Mouse (Mus musculus) liver, embryonic 13.5 days (tissue): ENCODE measurements around the gene Tmem231. TPM values are rescaled to one million over a fixed set of nuclear protein-coding genes. Genes with fewer than 3 reads are reported as not detected.

Source experiments
- ATAC-seq: fragments of 200-750 bp; cut with Nextera tagmentation; 2 replicates; pipeline ENCODE4 v1.8.0; 2017; ENCODE audit warnings: low read depth, mild to moderate bottlenecking, moderate number of reproducible peaks, moderate library complexity
- DNase-seq: peaks from one replicate; pipeline ENCODE4 v3.0.0; 2022
- H3K27ac ChIP-seq: fragments of 300-500 bp; sonication (generic); 2 replicates; pipeline ENCODE4 v1.5.1; 2015; ENCODE audit warnings: moderate library complexity, mild to moderate bottlenecking, inconsistent platforms
- H3K27me3 ChIP-seq: fragments of 300-500 bp; sonication (generic); 2 replicates; pipeline ENCODE4 v1.6.1; 2015; ENCODE audit warnings: mild to moderate bottlenecking, inconsistent platforms
- H3K36me3 ChIP-seq: fragments of 300-500 bp; sonication (generic); 2 replicates; pipeline ENCODE4 v1.6.1; 2015; ENCODE audit warnings: mild to moderate bottlenecking, inconsistent platforms
- H3K4me1 ChIP-seq: fragments of 300-500 bp; sonication (generic); replicated peaks from 2 replicates; pipeline ENCODE4 v1.6.1; 2015; ENCODE audit warnings: inconsistent platforms
- H3K4me2 ChIP-seq: fragments of 300-500 bp; sonication (generic); 2 replicates; pipeline ENCODE4 v1.6.1; 2015; ENCODE audit warnings: inconsistent platforms, mild to moderate bottlenecking, moderate library complexity
- H3K4me3 ChIP-seq: fragments of 300-500 bp; sonication (generic); replicated peaks from 2 replicates; pipeline ENCODE4 v1.5.1; 2015; ENCODE audit warnings: mild to moderate bottlenecking, inconsistent platforms
- H3K9ac ChIP-seq: fragments of 300-500 bp; sonication (generic); 2 replicates; pipeline ENCODE4 v1.6.1; 2015; ENCODE audit warnings: mild to moderate bottlenecking, inconsistent platforms
- H3K9me3 ChIP-seq: fragments of 300-500 bp; sonication (generic); replicated peaks from 2 replicates; pipeline ENCODE4 v1.6.1; 2016; ENCODE audit warnings: inconsistent platforms
- WGBS: fragments of 180-500 bp; shearing (Covaris S2); methylation state at CpG from one replicate; pipeline ENCODE4 v1.1.7; 2015; ENCODE audit not compliant: insufficient replicate concordance; 5-methylcytosine and 5-hydroxymethylcytosine counted together
- polyA plus RNA-seq: library from polyadenylated mRNA; unstranded; fragments of >200 nt; fragmentation: Nextera tagmentation; extraction: Ambion mirVana; gene quantifications from 2 replicates; pipeline ENCODE4 v1.2.1, GENCODE M21; 2015

Gene Tmem231
- polyA plus RNA-seq, 1 experiment from 2014 or later = 2.1 TPM

GRCm38 (mm10) chr8:111963546-111963945 is 29.9 kb upstream of the Tmem231 start:
- Histone ChIP-seq H3K27me3 (no peaks in the 10 kb centered on the region), H3K9ac (no peak overlapping the region), H3K27ac (no peak overlapping the region), H3K36me3 (no peaks in the 10 kb centered on the region), H3K4me3 (no peak overlapping the region), H3K9me3 (no peaks in the 10 kb centered on the region), H3K4me2 (no peak overlapping the region), H3K4me1 (peaks cover 10% of the 10 kb centered on the region)
- 87% methylated on average over 4 of the region's 4 CpGs for WGBS
- ATAC-seq = no peak
- no peak for DNase-seq

- WGBS = 74% methylated on average over 10 of the region's 10 CpGs
- ATAC-seq (no peak), DNase-seq (no peak)
- Histone ChIP-seq H3K4me2 (no peak overlapping the region), H3K4me3 (no peak overlapping the region), H3K9me3 (no peaks in the 10 kb centered on the region), H3K4me1 (peaks cover 10% of the 10 kb centered on the region), H3K27ac (no peak overlapping the region), H3K36me3 (no peaks in the 10 kb centered on the region), H3K9ac (no peak overlapping the region), H3K27me3 (no peaks in the 10 kb centered on the region)
These were observed 29.4 kb upstream of the Tmem231 start for GRCm38 (mm10) chr8:111963091-111963490.

DNA sequence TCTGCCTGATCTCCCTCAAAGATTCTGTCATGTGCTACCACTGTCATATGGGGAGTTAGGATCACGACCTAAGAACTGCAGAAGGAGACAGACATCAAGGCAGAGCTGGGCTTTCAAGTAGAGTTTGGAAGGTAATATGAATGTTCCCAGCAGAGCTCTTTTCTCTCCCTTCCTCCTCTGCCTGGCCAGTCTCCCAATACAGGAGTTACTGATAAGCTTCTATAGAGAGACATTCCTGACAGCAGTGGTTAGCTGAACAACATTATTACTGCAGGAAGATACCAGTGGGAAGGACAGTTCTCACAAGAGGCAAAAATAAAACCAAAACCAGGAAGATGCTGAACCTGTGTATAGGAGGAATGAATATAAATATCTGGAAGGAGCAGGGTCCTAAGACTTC is 28.9 kb upstream of the Tmem231 start:
- WGBS = 71% methylated on average over 1 of the region's 1 CpGs

GRCm38 (mm10) chr8:111961330-111961729 is 27.6 kb upstream of the Tmem231 start:
- H3K4me3 ChIP-seq = no peak overlapping the region
- peaks cover 14% of the 10 kb centered on the region for H3K36me3 ChIP-seq
- no peaks in the 10 kb centered on the region for H3K27me3 ChIP-seq
- DNase-seq = no peak
- ATAC-seq = no peak
- H3K4me1 ChIP-seq = no peaks in the 10 kb centered on the region
- no peaks in the 10 kb centered on the region for H3K9me3 ChIP-seq
- WGBS = 80% methylated on average over 3 of the region's 3 CpGs
- no peak overlapping the region for H3K27ac ChIP-seq
- H3K9ac ChIP-seq = no peak overlapping the region
- no peak overlapping the region for H3K4me2 ChIP-seq

More for the DNA sequence above, 28.9 kb upstream of the Tmem231 start:
- Histone ChIP-seq H3K36me3 (peaks cover 1% of the 10 kb centered on the region; the same call in 1 of the 2 replicates), H3K9me3 (no peaks in the 10 kb centered on the region), H3K27ac (no peak overlapping the region), H3K4me2 (no peak overlapping the region), H3K27me3 (no peaks in the 10 kb centered on the region), H3K4me1 (peaks cover 7% of the 10 kb centered on the region), H3K9ac (no peak overlapping the region), H3K4me3 (no peak overlapping the region)
- DNase-seq = no peak
- ATAC-seq = no peak

GRCm38 (mm10) chr8:111960591-111961321 is 27.1 kb upstream of the Tmem231 start:
- H3K36me3 ChIP-seq = peaks cover 19% of the 10 kb centered on the region
- 71% methylated on average over 15 of the region's 15 CpGs for WGBS
- no peak overlapping the region for H3K4me3 ChIP-seq
- DNase-seq (no peak), ATAC-seq (no peak)
- no peaks in the 10 kb centered on the region for H3K27me3 ChIP-seq
- no peak overlapping the region for H3K9ac ChIP-seq
- no peak overlapping the region for H3K27ac ChIP-seq
- no peaks in the 10 kb centered on the region for H3K4me1 ChIP-seq
- H3K9me3 ChIP-seq = no peaks in the 10 kb centered on the region
- H3K4me2 ChIP-seq = no peak overlapping the region

DNA sequence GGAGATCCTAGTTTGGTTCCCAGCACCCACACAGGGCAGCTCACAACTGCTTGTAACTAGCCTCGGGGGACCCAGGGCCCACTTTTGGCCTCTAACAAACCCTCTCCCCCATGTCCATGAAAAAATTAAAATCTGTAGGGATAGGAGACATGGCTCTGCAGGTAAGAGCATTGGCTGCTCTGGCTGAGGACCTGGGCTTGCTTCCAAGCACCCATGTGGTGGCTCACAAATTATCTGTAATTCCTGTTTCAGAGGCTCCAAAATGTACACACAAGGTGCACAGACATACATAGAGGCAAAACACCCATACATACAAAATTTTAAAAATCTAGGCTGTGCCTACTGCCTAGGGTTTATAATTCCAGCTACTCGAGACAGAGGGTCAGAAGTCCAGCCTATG is 23.6 kb upstream of the Tmem231 start:
- Histone ChIP-seq H3K36me3 (peaks cover 44% of the 10 kb centered on the region), H3K27me3 (no peaks in the 10 kb centered on the region), H3K27ac (no peak overlapping the region), H3K4me1 (no peaks in the 10 kb centered on the region), H3K9me3 (no peaks in the 10 kb centered on the region), H3K4me3 (no peak overlapping the region), H3K9ac (no peak overlapping the region), H3K4me2 (no peak overlapping the region)
- WGBS = 68% methylated on average over 2 of the region's 2 CpGs
- DNase-seq (no peak), ATAC-seq (no peak)

- WGBS = 58% methylated on average over 5 of the region's 5 CpGs
- no peak overlapping the region for H3K4me3 ChIP-seq
- H3K9ac ChIP-seq = no peak overlapping the region
- H3K27me3 ChIP-seq = no peaks in the 10 kb centered on the region
- H3K9me3 ChIP-seq = no peaks in the 10 kb centered on the region
- no peaks in the 10 kb centered on the region for H3K4me1 ChIP-seq
- no peak overlapping the region for H3K4me2 ChIP-seq
- DNase-seq (no peak), ATAC-seq (no peak)
- H3K27ac ChIP-seq = no peak overlapping the region
- peaks cover 57% of the 10 kb centered on the region for H3K36me3 ChIP-seq
These were observed 22.2 kb upstream of the Tmem231 start for GRCm38 (mm10) chr8:111955879-111956278.

DNA sequence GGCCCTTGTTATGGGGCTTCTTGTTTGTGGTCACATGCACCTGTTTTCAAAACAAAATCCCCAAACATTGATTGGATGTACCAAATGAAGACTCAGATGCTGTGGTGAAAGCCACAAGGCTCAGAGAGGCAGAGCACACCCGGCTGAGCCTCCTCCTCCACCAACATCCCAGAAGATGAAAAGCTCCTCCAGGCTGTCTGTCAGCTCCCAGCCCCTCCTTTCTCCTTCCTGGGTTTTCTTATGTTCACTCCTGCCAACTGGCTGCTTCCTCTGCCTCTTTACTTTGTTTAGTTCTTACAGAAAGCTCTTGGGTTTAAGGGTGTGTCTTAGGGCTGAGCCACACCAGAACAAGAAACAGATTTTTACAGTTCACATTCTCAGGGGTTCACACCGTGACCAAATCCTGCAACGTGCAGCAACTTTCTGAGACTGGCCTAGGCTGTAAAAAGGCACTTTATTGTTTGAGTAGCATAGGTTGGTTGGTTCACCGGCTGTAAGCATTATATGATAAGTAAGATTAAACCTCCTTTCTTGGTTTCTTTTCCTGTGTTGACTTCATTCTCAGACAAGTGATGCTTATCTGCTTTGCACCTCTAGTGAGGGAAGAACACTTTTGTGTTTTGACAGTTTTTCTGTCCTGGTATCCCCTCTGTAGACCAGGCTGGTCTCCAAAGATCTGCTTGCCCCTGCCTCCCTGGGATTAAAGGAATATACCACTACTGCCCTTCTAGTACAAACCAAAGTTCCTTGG is 21.3 kb upstream of the Tmem231 start:
- DNase-seq (no peak), ATAC-seq (no peak)
- Histone ChIP-seq H3K4me3 (no peak overlapping the region), H3K27me3 (no peaks in the 10 kb centered on the region), H3K36me3 (peaks cover 59% of the 10 kb centered on the region), H3K9ac (no peak overlapping the region), H3K4me2 (no peak overlapping the region), H3K27ac (no peak overlapping the region), H3K4me1 (no peaks in the 10 kb centered on the region), H3K9me3 (no peaks in the 10 kb centered on the region)
- 73% methylated on average over 4 of the region's 4 CpGs for WGBS

GRCm38 (mm10) chr8:111951936-111952335 is 18.3 kb upstream of the Tmem231 start:
- Histone ChIP-seq H3K9ac (no peak overlapping the region), H3K4me1 (no peaks in the 10 kb centered on the region), H3K4me2 (no peak overlapping the region), H3K9me3 (no peaks in the 10 kb centered on the region), H3K27ac (no peak overlapping the region), H3K4me3 (no peak overlapping the region), H3K36me3 (peaks cover 75% of the 10 kb centered on the region), H3K27me3 (no peaks in the 10 kb centered on the region)
- ATAC-seq (no peak), DNase-seq (no peak)
- 94% methylated on average over 5 of the region's 5 CpGs for WGBS

- H3K27ac ChIP-seq = no peak overlapping the region
- H3K36me3 ChIP-seq = peaks cover 75% of the 10 kb centered on the region
- H3K4me1 ChIP-seq = no peaks in the 10 kb centered on the region
- H3K27me3 ChIP-seq = no peaks in the 10 kb centered on the region
- no peak overlapping the region for H3K4me2 ChIP-seq
- ATAC-seq = no peak
- DNase-seq = no peak
- no peaks in the 10 kb centered on the region for H3K9me3 ChIP-seq
- 91% methylated on average over 7 of the region's 7 CpGs for WGBS
- no peak overlapping the region for H3K9ac ChIP-seq
- H3K4me3 ChIP-seq = no peak overlapping the region
These were observed 17.6 kb upstream of the Tmem231 start for GRCm38 (mm10) chr8:111951317-111951716.

- Histone ChIP-seq H3K9ac (no peak overlapping the region), H3K4me2 (no peak overlapping the region), H3K27me3 (no peaks in the 10 kb centered on the region), H3K4me1 (no peaks in the 10 kb centered on the region), H3K36me3 (peaks cover 76% of the 10 kb centered on the region), H3K4me3 (no peak overlapping the region), H3K9me3 (no peaks in the 10 kb centered on the region), H3K27ac (no peak overlapping the region)
- DNase-seq = no peak
- no peak for ATAC-seq
- WGBS = 75% methylated on average over 3 of the region's 3 CpGs
These were observed 17.2 kb upstream of the Tmem231 start for GRCm38 (mm10) chr8:111950846-111951245.

- no peaks in the 10 kb centered on the region for H3K9me3 ChIP-seq
- H3K4me1 ChIP-seq = peaks cover 4% of the 10 kb centered on the region; the same call in 1 of the 2 replicates
- H3K36me3 ChIP-seq = peaks cover 80% of the 10 kb centered on the region
- WGBS = 83% methylated on average over 8 of the region's 8 CpGs
- no peak for DNase-seq
- no peak overlapping the region for H3K4me2 ChIP-seq
- no peak for ATAC-seq
- no peak overlapping the region for H3K4me3 ChIP-seq
- no peak overlapping the region for H3K9ac ChIP-seq
- no peak overlapping the region for H3K27ac ChIP-seq
- no peaks in the 10 kb centered on the region for H3K27me3 ChIP-seq
These were observed 14.3 kb upstream of the Tmem231 start for GRCm38 (mm10) chr8:111947954-111948353.
